Mouse (Mus musculus): ENCODE measurements around the gene Noto. TPM values are rescaled to one million over a fixed set of nuclear protein-coding genes. Genes with fewer than 3 reads are reported as not detected.

Noto gene
- polyA plus RNA-seq, 1 experiment from 2014 or later = not detected

Other genes with a start within 250 kb of the Noto start
- not detected in 2 replicates for gene Emx1, start 236.4 kb upstream of the Noto start, polyA plus RNA-seq (2016; fragmentation: Nextera tagmentation; extraction: Ambion mirVana)
- gene Sfxn5, start 90.5 kb upstream of the Noto start, polyA plus RNA-seq (2016; fragmentation: Nextera tagmentation; extraction: Ambion mirVana) = 2.6 and 3.1 TPM in 2 replicates
- gene Rab11fip5, start 49.3 kb upstream of the Noto start, polyA plus RNA-seq (2016; fragmentation: Nextera tagmentation; extraction: Ambion mirVana) = 0.68 and 0.79 TPM in 2 replicates
- gene Smyd5, start 8.1 kb downstream of the Noto start, polyA plus RNA-seq (2016; fragmentation: Nextera tagmentation; extraction: Ambion mirVana) = 41.6 and 45.4 TPM in 2 replicates
- 457 and 480 TPM in 2 replicates for gene Cct7, start 27.6 kb downstream of the Noto start, polyA plus RNA-seq (2016; fragmentation: Nextera tagmentation; extraction: Ambion mirVana)
- gene Pradc1, start 28.1 kb downstream of the Noto start, polyA plus RNA-seq (2016; fragmentation: Nextera tagmentation; extraction: Ambion mirVana) = 36.9 and 40.8 TPM in 2 replicates
- 0.01 and 0.06 TPM in 2 replicates for gene Fbxo41, start 79.1 kb downstream of the Noto start, polyA plus RNA-seq (2016; fragmentation: Nextera tagmentation; extraction: Ambion mirVana)
- not detected in 2 replicates for gene Egr4, start 89.7 kb downstream of the Noto start, polyA plus RNA-seq (2016; fragmentation: Nextera tagmentation; extraction: Ambion mirVana)
- gene Alms1, start 163.6 kb downstream of the Noto start, polyA plus RNA-seq (2016; fragmentation: Nextera tagmentation; extraction: Ambion mirVana) = 3.2 and 3.4 TPM in 2 replicates

Measured in liver, embryonic 12.5 days (tissue).